Mouse (Mus musculus): ENCODE results near the gene Dnal1. TPM values are rescaled to one million over a fixed set of nuclear protein-coding genes. Genes with fewer than 3 reads are reported as not detected.

Gene Dnal1
- polyA plus RNA-seq, 1 experiment from 2014 or later = 2.8 TPM

DNA sequence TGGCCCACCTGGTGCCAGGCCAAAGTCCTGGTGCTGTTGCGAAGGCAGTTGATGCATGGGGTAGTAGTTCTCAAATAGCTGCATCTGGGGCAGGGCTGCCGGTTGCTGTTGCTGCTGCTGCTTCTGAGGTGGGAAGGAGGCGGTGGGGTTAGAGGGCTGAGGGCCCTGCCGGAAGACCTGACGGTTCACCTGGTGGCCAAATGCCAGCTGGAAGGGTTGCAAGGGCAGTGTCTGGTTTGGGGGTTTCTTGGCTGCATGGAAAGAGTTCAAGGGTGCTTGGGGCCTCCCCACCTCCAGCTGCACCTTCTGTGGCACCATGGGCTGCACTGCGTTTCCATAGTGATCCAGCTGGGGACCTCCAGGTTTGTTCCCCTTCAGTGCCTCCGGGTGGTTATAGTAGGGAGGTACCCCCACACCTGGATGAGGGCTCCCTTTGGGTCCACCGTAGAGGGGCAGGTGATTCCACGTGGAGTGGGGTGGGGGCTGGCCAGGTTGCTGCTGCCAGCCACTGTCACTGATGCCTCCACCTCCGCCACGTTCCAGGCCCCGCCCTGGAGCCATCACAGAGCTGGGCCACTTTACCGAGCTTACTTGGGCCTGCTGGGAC lies 59.2 kb downstream of the Dnal1 start:
- H3K36me3 ChIP-seq (ENCODE audit: control insufficient read depth, insufficient read depth, low read length) = peaks cover 46% of the 10 kb centered on the region
- no peaks in the 10 kb centered on the region for H3K9me3 ChIP-seq (ENCODE audit: control insufficient read depth, low read length)
- no peak for DNase-seq (ENCODE audit: low spot score)
- H3K27me3 ChIP-seq (replicated peaks; ENCODE audit: control insufficient read depth, insufficient read depth, low read length) = no peaks in the 10 kb centered on the region
- no peak overlapping the region for H3K4me3 ChIP-seq (ENCODE audit: low read depth, low read length)
- ATAC-seq (replicated peaks; ENCODE audit: low FRiP score, low TSS enrichment, low read depth) = no peak
- no peak overlapping the region for H3K4me2 ChIP-seq (ENCODE audit: low read length)
- no peak overlapping the region for H3K9ac ChIP-seq (ENCODE audit: low read length)
- WGBS = 88% methylated on average over 13 of the region's 13 CpGs
- peaks cover 46% of the 10 kb centered on the region for H3K4me1 ChIP-seq (replicated peaks; ENCODE audit: control insufficient read depth, insufficient read depth, low read length)
- peak overlapping the region; percentile 54; the same call in 1 of the 2 replicates for H3K27ac ChIP-seq (ENCODE audit: low read depth)

DNA sequence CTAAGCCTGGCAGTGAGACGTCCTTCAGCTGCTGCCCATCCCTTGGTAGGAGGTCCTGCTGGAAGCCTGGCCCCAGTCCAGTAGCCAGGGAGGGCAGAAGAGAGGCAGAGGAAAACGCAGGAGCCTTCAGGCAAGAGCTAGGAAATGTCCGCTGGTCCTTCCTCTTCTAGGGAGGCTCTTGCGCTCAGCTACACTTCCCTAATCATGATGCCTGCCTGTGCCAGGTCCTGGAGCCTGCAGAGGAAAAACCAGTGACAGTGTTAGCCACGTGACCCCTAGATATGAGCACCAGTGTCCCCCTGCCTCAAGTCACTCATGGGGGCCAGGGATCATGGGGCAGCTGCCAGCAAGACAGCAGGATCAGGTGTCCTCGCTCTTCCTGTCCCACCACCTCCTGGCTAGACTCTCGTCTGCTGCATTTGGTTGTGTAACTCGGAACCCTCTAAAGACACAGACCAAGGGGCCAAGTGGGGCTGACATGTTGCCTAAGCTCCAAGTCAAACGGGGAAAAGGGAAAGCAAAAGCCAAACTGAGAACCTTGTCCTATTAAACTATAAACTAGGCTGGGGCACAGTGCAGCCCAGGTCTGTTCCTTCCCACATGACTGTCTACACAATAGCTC lies 60.1 kb downstream of the Dnal1 start:
- no peaks in the 10 kb centered on the region for H3K9me3 ChIP-seq (ENCODE audit: control insufficient read depth, low read length)
- H3K4me1 ChIP-seq (replicated peaks; ENCODE audit: control insufficient read depth, insufficient read depth, low read length) = peaks cover 55% of the 10 kb centered on the region
- no peaks in the 10 kb centered on the region for H3K27me3 ChIP-seq (replicated peaks; ENCODE audit: control insufficient read depth, insufficient read depth, low read length)
- H3K36me3 ChIP-seq (ENCODE audit: control insufficient read depth, insufficient read depth, low read length) = peaks cover 42% of the 10 kb centered on the region
- peak overlapping the region; percentile 54 for H3K27ac ChIP-seq (ENCODE audit: low read depth)
- H3K4me2 ChIP-seq (ENCODE audit: low read length) = peak overlapping the region; percentile 26
- H3K4me3 ChIP-seq (ENCODE audit: low read depth, low read length) = no peak overlapping the region
- no peak overlapping the region for H3K9ac ChIP-seq (ENCODE audit: low read length)
- WGBS = 73% methylated on average over 9 of the region's 9 CpGs
- ATAC-seq (replicated peaks; ENCODE audit: low FRiP score, low TSS enrichment, low read depth) (no peak; the same call in 1 of the 2 replicates), DNase-seq (ENCODE audit: low spot score) (no peak)

DNA sequence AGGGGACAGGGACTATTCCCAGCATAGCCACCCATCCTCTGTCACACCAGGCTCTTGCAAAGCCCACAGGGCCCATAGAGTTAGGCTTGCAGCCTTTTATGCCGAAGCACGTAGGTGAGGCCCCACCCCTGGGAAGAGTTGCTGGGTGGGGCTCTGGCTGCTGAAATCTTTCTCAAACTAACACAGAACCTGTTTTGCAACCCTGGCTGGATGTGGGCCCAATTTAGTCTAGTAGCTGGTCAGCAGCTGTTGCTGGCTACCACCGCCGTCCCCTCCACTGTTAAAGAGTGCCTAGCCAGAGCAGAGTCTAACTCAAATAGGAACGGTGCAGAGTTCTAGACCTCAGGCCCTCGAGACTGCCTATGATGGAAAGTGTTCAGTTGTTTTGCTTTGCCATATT lies 60.7 kb downstream of the Dnal1 start:
- no peaks in the 10 kb centered on the region for H3K9me3 ChIP-seq (ENCODE audit: control insufficient read depth, low read length)
- no peak; the same call in 1 of the 2 replicates for ATAC-seq (replicated peaks; ENCODE audit: low FRiP score, low TSS enrichment, low read depth)
- no peak overlapping the region for H3K9ac ChIP-seq (ENCODE audit: low read length)
- H3K4me2 ChIP-seq (ENCODE audit: low read length) = peak overlapping the region; percentile 64
- H3K27ac ChIP-seq (ENCODE audit: low read depth) = peak overlapping the region; percentile 96
- 0 out of 2 replicates have a peak overlapping the region, but pooled peaks have one; percentile 39 for H3K4me3 ChIP-seq (ENCODE audit: low read depth, low read length)
- no peaks in the 10 kb centered on the region for H3K27me3 ChIP-seq (replicated peaks; ENCODE audit: control insufficient read depth, insufficient read depth, low read length)
- H3K4me1 ChIP-seq (replicated peaks; ENCODE audit: control insufficient read depth, insufficient read depth, low read length) = peaks cover 60% of the 10 kb centered on the region
- WGBS = 62% methylated on average over 6 of the region's 6 CpGs
- peaks cover 39% of the 10 kb centered on the region for H3K36me3 ChIP-seq (ENCODE audit: control insufficient read depth, insufficient read depth, low read length)
- no peak for DNase-seq (ENCODE audit: low spot score)

DNA sequence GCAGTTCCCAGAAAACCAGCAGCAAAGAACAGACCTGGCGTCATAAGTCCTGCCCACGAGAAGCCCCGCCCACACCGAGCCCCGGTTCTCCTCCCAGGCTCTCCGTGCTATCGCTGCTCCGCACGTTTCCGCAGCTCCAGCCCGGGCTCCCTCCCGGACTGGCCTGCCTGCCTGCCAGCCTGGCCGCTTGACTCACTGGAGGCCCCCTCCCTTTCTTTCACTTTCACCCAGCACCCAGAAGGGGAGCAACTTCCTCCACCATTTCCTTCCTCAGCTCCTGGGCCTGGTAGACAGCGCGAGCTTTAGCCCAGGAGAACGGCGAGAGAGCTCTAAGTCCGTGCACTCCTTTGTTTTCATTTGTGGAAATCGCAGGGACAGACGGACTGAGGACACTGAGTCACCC lies 61.5 kb downstream of the Dnal1 start:
- peaks cover 68% of the 10 kb centered on the region for H3K4me1 ChIP-seq (replicated peaks; ENCODE audit: control insufficient read depth, insufficient read depth, low read length)
- WGBS = under 1% methylated on average over 20 of the region's 20 CpGs
- ATAC-seq (replicated peaks; ENCODE audit: low FRiP score, low TSS enrichment, low read depth) (peak; percentile 78), DNase-seq (ENCODE audit: low spot score) (peak; percentile 88)
- peak overlapping the region; percentile 64 for H3K9ac ChIP-seq (ENCODE audit: low read length)
- peak overlapping the region; percentile 39 for H3K4me3 ChIP-seq (ENCODE audit: low read depth, low read length)
- peaks cover 35% of the 10 kb centered on the region for H3K36me3 ChIP-seq (ENCODE audit: control insufficient read depth, insufficient read depth, low read length)
- H3K27ac ChIP-seq (ENCODE audit: low read depth) = peak overlapping the region; percentile 96
- no peaks in the 10 kb centered on the region for H3K27me3 ChIP-seq (replicated peaks; ENCODE audit: control insufficient read depth, insufficient read depth, low read length)
- no peaks in the 10 kb centered on the region for H3K9me3 ChIP-seq (ENCODE audit: control insufficient read depth, low read length)
- peak overlapping the region; percentile 64 for H3K4me2 ChIP-seq (ENCODE audit: low read length)

DNA sequence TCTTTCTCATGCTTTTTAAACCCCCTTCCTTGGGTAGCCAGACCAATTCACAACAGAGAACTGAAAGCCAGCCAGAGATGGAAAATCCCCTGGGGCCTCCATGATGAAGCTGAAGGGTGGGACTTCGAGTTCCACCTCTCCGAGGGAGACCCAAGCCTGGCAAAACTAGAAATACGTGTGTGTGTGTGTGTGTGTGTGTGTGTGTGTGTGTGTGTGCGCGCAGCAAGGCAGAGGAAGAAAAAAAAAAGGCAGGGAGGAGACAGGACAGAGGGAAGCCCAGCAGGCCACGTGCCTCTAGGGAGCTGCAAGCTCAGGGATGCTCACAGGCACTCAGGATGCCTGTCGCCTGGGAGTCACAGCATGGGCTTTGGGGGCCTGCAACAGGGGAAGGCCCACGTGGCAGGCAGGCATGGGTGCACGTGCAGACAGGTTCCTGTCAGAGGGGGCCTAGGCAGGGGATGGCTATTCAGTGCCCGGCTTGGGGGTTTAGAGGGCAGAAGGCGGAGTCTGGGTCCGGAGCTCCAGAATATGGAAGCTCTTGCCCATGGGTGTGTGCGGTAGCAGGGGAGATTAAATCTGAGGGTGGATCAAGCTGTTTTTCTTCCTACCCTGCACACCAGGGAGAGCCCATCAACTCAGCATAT lies 62.1 kb downstream of the Dnal1 start:
- 6% methylated on average over 13 of the region's 13 CpGs for WGBS
- Histone ChIP-seq H3K4me3 (ENCODE audit: low read depth, low read length) (peak overlapping the region; percentile 39), H3K4me2 (ENCODE audit: low read length) (peak overlapping the region; percentile 64), H3K27ac (ENCODE audit: low read depth) (peak overlapping the region; percentile 96), H3K36me3 (ENCODE audit: control insufficient read depth, insufficient read depth, low read length) (peaks cover 30% of the 10 kb centered on the region), H3K9me3 (ENCODE audit: control insufficient read depth, low read length) (no peaks in the 10 kb centered on the region), H3K9ac (ENCODE audit: low read length) (peak overlapping the region; percentile 64), H3K4me1 (replicated peaks; ENCODE audit: control insufficient read depth, insufficient read depth, low read length) (peaks cover 74% of the 10 kb centered on the region), H3K27me3 (replicated peaks; ENCODE audit: control insufficient read depth, insufficient read depth, low read length) (no peaks in the 10 kb centered on the region)
- no peak for DNase-seq (ENCODE audit: low spot score)
- peak; percentile 25 for ATAC-seq (replicated peaks; ENCODE audit: low FRiP score, low TSS enrichment, low read depth)

DNA sequence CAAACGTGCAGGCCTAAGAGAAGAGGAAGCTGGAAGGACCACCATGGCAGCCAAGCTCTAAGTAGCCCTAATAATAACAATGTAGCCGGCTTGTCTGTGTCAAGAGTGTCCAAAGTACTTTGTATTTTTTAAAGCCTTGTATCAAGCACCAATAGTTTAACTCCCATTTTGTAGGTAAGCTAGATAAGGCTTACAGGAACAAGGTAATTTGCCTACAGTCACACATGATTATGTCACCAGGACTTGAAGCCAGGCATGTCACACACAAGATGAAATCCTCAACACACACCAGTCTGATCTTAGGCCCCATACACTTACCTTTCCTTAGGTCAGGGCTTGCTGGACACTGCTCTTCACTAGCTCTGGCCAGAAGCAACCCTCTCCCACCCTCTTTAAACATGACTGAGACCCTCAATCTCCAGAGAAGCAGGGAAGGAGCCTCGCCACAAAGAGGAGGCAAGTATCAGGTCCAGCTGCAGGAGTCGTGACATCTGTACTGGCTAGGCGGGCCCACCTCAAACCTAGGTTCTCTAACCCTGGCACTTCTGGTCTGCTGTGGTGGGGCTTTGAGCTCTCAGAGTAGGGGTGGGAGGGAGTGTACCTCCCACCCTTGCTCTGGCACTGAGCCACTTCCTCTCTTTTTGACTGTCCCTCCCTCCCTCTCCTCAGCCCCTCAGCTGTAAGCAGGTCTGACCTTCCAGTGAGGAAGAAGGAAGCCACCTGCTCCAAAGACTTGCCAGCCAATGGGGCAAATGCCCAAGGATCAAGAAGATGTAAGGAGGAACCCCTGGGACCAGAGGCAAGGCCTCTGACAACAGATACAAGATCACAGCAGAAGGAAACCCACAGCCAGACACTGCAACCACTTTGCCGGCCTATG lies 63.0 kb downstream of the Dnal1 start:
- no peaks in the 10 kb centered on the region for H3K9me3 ChIP-seq (ENCODE audit: control insufficient read depth, low read length)
- H3K4me3 ChIP-seq (ENCODE audit: low read depth, low read length) = no peak overlapping the region
- no peak for DNase-seq (ENCODE audit: low spot score)
- ATAC-seq (replicated peaks; ENCODE audit: low FRiP score, low TSS enrichment, low read depth) = no peak
- H3K4me2 ChIP-seq (ENCODE audit: low read length) = peak overlapping the region; percentile 64; the same call in 1 of the 2 replicates
- peak overlapping the region; percentile 96 for H3K27ac ChIP-seq (ENCODE audit: low read depth)
- H3K4me1 ChIP-seq (replicated peaks; ENCODE audit: control insufficient read depth, insufficient read depth, low read length) = peaks cover 83% of the 10 kb centered on the region
- no peak overlapping the region for H3K9ac ChIP-seq (ENCODE audit: low read length)
- WGBS = 31% methylated on average over 6 of the region's 6 CpGs
- peaks cover 21% of the 10 kb centered on the region for H3K36me3 ChIP-seq (ENCODE audit: control insufficient read depth, insufficient read depth, low read length)
- no peaks in the 10 kb centered on the region for H3K27me3 ChIP-seq (replicated peaks; ENCODE audit: control insufficient read depth, insufficient read depth, low read length)

DNA sequence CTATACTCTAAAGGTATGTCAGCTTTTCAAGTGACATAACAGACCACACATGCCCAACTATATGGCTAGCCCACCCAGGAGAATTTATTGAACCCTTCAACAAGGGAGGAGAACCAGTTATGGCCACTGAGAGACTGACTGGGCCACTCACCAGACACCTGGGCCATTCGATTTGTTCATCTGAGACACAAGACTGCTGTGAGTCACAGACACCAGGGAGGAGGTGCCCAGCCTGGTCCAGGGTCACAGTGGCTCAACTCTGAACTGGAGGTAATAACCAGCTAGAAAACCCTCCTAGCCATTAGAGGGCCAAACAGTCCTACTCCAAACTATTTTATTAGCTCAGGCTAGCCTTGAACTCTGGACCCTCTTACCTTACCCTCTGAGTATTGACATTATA lies 63.9 kb downstream of the Dnal1 start:
- H3K27ac ChIP-seq (ENCODE audit: low read depth) = peak overlapping the region; percentile 96; the same call in 1 of the 2 replicates
- H3K9ac ChIP-seq (ENCODE audit: low read length) = no peak overlapping the region
- no peak overlapping the region for H3K4me2 ChIP-seq (ENCODE audit: low read length)
- H3K27me3 ChIP-seq (replicated peaks; ENCODE audit: control insufficient read depth, insufficient read depth, low read length) = no peaks in the 10 kb centered on the region
- DNase-seq (ENCODE audit: low spot score) (no peak), ATAC-seq (replicated peaks; ENCODE audit: low FRiP score, low TSS enrichment, low read depth) (no peak)
- WGBS = 53% methylated on average over 1 of the region's 1 CpGs
- no peaks in the 10 kb centered on the region for H3K9me3 ChIP-seq (ENCODE audit: control insufficient read depth, low read length)
- peaks cover 84% of the 10 kb centered on the region for H3K4me1 ChIP-seq (replicated peaks; ENCODE audit: control insufficient read depth, insufficient read depth, low read length)
- peaks cover 12% of the 10 kb centered on the region for H3K36me3 ChIP-seq (ENCODE audit: control insufficient read depth, insufficient read depth, low read length)
- H3K4me3 ChIP-seq (ENCODE audit: low read depth, low read length) = no peak overlapping the region
